Mouse (Mus musculus): ENCODE measurements around the gene Ttc33.

The Ttc33 gene

DNA sequence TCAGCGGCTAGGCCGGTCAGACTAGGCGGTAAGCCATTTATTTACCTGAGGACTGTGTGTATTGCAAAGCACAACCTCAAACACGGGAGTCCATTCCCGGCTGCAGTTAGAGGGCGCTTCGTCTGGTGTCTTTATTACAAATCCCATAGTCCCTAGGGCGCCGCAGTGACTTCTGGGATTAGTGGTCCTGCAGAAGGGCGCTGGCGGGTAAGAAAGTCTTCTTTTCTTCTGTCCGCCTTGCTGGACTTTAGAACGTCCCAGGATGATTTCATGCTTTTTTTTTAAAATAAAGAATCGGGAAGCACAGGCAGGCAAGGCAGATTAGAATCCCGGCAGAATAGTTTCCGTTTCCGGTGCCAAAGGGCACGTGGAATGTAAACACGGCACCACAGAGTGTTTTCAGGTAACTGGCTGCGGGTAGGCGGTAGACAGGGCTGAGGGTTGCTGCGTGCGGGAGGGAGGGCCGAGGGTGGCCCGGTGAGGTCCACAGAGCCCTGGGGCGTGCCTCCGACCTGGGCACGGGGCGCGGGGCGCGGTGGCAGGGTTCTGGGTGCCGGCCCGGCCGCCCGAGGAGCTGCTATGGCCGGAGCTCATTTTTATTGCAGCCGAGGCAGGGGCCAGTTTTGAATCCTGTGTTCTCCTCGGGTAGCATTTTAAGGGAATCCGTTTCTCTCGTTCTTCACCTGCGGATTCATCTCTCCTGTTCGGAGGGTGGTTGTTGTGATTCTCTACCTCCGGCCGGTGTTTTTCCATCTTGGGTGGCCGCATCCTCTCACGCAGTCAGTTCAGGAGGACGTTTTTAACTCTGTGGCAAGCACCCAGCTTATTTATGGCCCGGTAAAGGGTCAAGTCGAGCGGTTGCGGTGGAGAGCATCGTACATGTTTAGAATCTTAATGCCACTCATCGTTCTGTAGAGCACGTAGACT lies at the start of gene Ttc33:
Gene Ttc33, plus strand, starts transcription at position 160 of the 927 bp plus-strand sequence.
- peak; percentile 73 to 85 for DNase-seq (ENCODE audit: low spot score in 2 of 2)

DNA sequence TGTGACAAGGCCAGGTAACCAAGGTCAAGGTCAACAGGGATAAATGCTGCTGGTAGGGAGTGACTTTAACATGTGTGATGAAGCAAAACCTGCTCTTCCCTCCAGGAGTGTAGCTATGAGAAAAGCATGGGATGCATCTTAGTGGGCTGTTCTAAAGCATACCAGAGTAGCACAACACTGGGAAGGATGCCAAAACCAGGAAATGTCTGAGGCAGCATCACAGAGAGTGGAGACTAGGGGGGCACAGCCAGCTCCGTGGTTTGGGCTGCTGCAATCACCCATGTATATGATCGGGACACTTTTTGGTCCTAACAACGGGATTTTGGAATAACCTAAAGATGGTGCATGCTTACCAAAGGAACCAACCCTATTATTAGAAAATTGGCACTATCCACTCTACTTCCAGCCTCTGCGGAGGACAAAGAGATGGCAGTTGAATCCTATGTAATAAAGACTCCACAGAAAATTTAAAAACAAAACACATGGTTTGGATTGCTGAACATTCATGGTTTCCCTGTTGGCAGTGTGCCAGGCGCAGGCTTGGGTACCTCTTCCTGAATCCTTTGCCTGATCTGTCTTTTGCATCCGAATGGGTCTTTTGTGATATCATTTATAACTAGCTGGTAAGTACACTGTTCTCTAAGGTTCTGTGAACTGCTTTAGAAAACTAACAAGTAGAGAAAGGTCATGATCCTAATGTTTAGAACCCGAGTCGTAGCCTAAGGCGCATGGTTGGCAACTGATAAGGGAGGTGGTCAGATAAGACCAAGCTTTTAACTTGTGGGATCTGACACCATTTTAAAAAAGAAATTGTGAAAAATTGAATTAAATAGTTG lies 47.1 kb upstream of the Ttc33 start:
- DNase-seq (ENCODE audit: low spot score in 2 of 2) = no peak

DNA sequence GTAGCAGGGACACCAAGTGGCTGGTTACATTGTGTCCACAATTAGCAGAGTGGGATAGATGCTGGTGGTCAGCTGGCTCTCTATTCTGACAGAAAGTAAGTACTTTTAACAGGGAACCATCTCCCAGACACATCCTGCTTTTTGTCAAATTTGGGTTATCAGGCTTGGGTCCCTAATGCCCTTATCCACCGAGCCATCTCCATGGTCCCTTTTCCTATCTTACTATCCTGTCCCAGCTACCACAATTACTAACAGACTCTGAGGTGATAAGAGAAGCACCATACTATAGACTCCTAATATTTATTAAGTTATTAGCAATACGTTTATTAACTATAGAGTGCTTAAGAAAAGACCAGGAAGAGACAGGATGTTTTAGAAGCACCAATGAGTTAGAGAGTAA lies 46.0 kb upstream of the Ttc33 start:
- no peak for DNase-seq (ENCODE audit: low spot score in 2 of 2)

GRCm38 (mm10) chr15:5139863-5140262 lies 45.5 kb upstream of the Ttc33 start:
- no peak for DNase-seq (ENCODE audit: low spot score in 2 of 2)

- DNase-seq (ENCODE audit: low spot score in 2 of 2) = no peak
These were observed 45.0 kb upstream of the Ttc33 start for GRCm38 (mm10) chr15:5140357-5140756.

GRCm38 (mm10) chr15:5142047-5142446 lies 43.3 kb upstream of the Ttc33 start:
- DNase-seq (ENCODE audit: low spot score in 2 of 2) = no peak

GRCm38 (mm10) chr15:5142714-5143113 lies 42.6 kb upstream of the Ttc33 start:
- DNase-seq (ENCODE audit: low spot score in 2 of 2) = no peak

DNA sequence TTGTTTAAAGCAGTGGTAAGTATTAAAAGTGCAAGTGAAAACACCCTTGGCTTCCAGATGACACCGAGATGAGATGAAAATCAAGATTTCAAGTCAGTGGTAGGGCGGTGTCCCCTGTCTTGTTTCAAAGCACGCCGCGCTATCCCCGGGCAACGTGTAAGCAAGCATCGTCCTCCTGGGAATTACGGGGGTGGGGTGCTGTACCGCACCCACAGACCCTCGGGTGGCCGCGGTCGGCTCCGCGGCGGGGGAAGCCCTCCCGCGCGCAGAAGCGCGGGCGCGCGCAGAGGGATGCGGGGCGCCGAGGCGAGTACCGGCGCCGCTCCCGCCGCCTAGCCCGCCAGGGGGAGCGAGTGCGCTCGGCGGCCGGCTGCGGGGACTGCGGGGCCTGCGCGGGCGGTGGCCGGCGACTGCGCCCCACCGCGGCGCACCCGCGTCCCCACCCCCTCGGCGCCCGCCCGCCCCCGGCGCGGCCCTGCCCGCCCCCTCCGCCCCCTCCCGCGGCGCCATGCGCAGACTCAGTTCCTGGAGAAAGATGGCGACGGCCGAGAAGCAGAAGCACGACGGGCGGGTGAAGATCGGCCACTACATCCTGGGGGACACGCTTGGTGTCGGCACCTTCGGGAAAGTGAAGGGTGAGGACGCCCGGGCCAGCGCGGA lies 41.8 kb upstream of the Ttc33 start, which contains the start of gene Prkaa1:
Gene Prkaa1, plus strand, starts transcription at position 501 of the 660 bp plus-strand sequence.
- peak; percentile 55 to 64 for DNase-seq (ENCODE audit: low spot score in 2 of 2)

DNA sequence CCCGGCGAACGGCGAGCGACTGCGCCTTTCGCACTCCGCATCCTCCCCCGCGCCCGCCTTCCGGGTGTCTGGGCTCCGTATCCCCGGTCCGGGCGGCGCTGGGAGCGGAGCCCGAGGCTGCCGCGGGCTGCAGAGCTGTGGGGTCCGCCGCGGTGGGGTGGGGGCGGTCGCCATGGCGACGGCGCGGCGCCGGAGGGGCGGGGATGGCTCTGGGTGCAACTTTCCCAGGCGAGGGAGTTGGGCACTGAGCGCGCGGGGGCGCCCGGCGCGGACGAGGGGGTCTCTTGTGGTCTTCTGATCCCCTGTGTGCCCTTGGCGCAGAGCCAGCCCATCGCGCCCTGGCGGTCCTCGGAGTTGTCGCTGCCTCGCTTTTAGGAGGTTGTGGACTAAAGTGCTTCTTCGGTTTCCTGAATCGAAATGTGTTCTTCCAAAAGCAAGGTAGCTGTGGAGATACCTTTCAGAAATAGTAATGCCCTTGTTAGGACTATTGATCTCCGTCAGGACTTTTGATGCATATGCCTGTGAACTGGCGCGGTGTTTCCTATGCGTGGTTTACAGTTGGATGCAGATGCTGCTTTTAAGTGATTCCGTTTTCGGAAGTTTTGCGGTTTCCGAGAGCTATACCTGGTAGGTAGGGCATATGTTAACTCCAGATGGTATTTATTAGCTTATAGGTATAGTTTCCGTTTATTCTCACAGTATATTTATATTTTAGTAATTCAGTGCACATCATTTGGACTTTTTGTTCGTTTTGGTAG lies 41.1 kb upstream of the Ttc33 start:
- DNase-seq (ENCODE audit: low spot score in 2 of 2) = peak in 1 of 2 experiments; percentile 67

GRCm38 (mm10) chr15:5145196-5145945 lies 40.0 kb upstream of the Ttc33 start:
- DNase-seq (ENCODE audit: low spot score in 2 of 2) = no peak

DNA sequence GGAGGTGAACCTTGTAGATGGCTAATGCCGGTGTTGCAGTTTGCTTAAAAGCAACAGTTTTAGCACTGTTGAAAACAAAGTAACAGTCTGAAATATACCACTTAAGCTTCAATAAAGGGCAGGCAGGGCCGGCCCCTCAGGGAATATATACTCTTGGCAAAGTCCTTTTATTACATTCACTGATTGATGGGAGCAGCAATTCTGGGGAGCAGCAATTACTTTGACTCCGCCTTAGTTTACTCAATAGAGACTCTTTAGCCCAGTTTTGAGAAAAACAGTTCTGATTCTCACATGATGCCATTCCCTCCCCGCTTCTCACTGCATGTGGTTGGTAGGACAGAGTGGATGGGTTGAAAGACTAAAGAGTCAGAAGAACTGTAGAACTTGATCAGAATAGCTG lies 36.1 kb upstream of the Ttc33 start:
- DNase-seq (ENCODE audit: low spot score in 2 of 2) = no peak

- DNase-seq (ENCODE audit: low spot score in 2 of 2) = no peak
These were observed 33.2 kb upstream of the Ttc33 start for GRCm38 (mm10) chr15:5152171-5152570.

DNA sequence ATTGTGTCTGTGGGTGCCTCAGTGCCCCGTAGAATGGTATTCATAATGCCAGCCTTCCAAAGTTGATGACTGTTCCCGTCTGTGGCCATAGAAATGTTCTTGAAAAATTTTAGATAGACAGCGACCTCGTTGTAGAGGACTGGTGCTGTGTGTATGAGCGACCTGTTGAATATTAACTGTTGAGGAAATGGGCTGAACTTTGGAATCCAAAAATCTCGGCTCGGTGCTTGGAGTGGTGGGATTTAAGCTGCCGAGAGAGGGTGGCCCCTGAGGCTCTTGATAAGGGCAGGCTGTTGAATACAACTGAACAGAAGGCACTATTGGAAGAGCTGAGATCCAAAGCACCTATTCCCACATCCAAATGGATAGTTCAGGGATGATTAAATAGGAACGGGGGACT lies 30.7 kb upstream of the Ttc33 start:
- DNase-seq (ENCODE audit: low spot score in 2 of 2) = no peak

GRCm38 (mm10) chr15:5155093-5155492 lies 30.2 kb upstream of the Ttc33 start:
- no peak for DNase-seq (ENCODE audit: low spot score in 2 of 2)

- no peak for DNase-seq (ENCODE audit: low spot score in 2 of 2)
These were observed 29.0 kb upstream of the Ttc33 start for GRCm38 (mm10) chr15:5156355-5156754.

- no peak for DNase-seq (ENCODE audit: low spot score in 2 of 2)
These were observed 27.9 kb upstream of the Ttc33 start for GRCm38 (mm10) chr15:5157386-5157785.

- DNase-seq (ENCODE audit: low spot score in 2 of 2) = no peak
These were observed 26.5 kb upstream of the Ttc33 start for GRCm38 (mm10) chr15:5158827-5159226.

- DNase-seq (ENCODE audit: low spot score in 2 of 2) = no peak
These were observed 20.1 kb upstream of the Ttc33 start for GRCm38 (mm10) chr15:5165121-5165773.

DNA sequence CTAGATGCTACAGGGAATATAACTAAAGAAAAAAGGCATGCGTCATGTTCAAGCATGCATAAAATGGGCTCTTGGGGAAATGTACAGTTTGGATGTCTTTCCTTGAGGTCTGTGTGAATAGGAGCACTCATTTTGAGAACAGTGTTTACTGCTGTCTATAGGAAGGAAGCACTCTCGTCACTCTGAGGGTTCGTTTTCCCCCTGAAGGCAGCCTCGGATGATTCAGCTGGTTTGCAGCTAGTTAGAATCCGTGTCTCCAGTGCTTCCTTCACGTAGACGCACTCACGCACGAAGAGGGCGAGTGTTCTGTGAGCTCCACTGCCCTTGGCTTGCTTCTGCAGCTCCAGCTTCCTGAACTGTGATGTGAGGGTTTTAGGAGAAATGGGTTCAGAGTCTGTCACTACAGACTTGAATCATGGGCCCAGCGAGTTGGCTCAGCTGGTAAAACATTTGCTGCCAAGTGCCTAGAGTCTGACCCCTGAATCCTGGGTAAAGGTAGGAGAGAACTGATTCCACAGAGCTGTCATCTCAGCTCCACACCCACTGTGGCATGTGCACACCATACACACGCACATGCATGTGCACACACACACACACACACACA lies 12.0 kb upstream of the Ttc33 start:
- no peak for DNase-seq (ENCODE audit: low spot score in 2 of 2)

Measured in frontal cortex, postnatal 36 days (tissue).